Mouse (Mus musculus) stomach, embryonic 14.5 days (tissue): ENCODE measurements at regions not wholly inside any gene's neighbourhood (a gene's known extent, or its start where the extent isn't known, plus 50 kb on each side); places are given as distances from the start of the nearest gene placed in this dataset.
A peak's percentile ranks its signal among the peaks of the same experiment; 100 is the strongest.

Experiments used
- ATAC-seq: fragments of 200-750 bp; cut with Nextera tagmentation; 2 replicates; pipeline ENCODE4 v1.8.0; 2017; ENCODE audit warnings: low read depth, moderate TSS enrichment; ENCODE audit not compliant: insufficient number of reproducible peaks, insufficient read depth, low FRiP score
- H3K27ac ChIP-seq: fragments of 300-500 bp; sonication (generic); 2 replicates; pipeline ENCODE4 v1.5.1; 2014; ENCODE audit warnings: mild to moderate bottlenecking, low read length, moderate library complexity, mixed read lengths
- H3K27me3 ChIP-seq: fragments of 300-500 bp; sonication (generic); 2 replicates; pipeline ENCODE4 v1.6.1; 2014; ENCODE audit warnings: low read length, control low read depth, mixed read lengths; ENCODE audit not compliant: control insufficient read depth, insufficient read depth
- H3K36me3 ChIP-seq: fragments of 300-500 bp; sonication (generic); 2 replicates; pipeline ENCODE4 v1.6.1; 2014; ENCODE audit warnings: mild to moderate bottlenecking, control low read depth, low read length, moderate library complexity, mixed read lengths; ENCODE audit not compliant: control insufficient read depth, insufficient read depth
- H3K4me1 ChIP-seq: fragments of 300-500 bp; sonication (generic); 2 replicates; pipeline ENCODE4 v1.6.1; 2014; ENCODE audit warnings: low read length, control low read depth, mixed read lengths; ENCODE audit not compliant: control insufficient read depth, insufficient read depth
- H3K4me2 ChIP-seq: fragments of 300-500 bp; sonication (generic); replicated peaks from 2 replicates; pipeline ENCODE4 v1.6.1; 2014; ENCODE audit warnings: low read depth, low read length, control low read depth
- H3K4me3 ChIP-seq: fragments of 300-500 bp; sonication (generic); 2 replicates; pipeline ENCODE4 v1.5.1; 2014; ENCODE audit warnings: low read depth, low read length, control low read depth
- H3K9ac ChIP-seq: fragments of 300-500 bp; sonication (generic); replicated peaks from 2 replicates; pipeline ENCODE4 v1.6.1; 2014; ENCODE audit warnings: low read depth, mild to moderate bottlenecking, control low read depth, low read length, moderate library complexity, mixed read lengths
- H3K9me3 ChIP-seq: fragments of 300-500 bp; sonication (generic); 2 replicates; pipeline ENCODE4 v1.6.1; 2016; ENCODE audit warnings: low read depth, low read length, control low read depth; ENCODE audit not compliant: control insufficient read depth
- WGBS: fragments of 180-500 bp; shearing (Covaris S2); extraction: QIAGEN DNeasy Blood & Tissue Kit; methylation state at CpG from one replicate; pipeline ENCODE4 v1.1.7; 2014; 5-methylcytosine and 5-hydroxymethylcytosine counted together

- ATAC-seq, result no peak
- H3K9ac ChIP-seq, result no peak overlapping the region
- H3K4me3 ChIP-seq, result no peak overlapping the region
- no peaks in the 10 kb centered on the region for H3K36me3 ChIP-seq
- H3K4me2 ChIP-seq, result no peak overlapping the region
- WGBS, result 90% methylated on average over 5 of the region's 5 CpGs
- H3K27ac ChIP-seq, result no peak overlapping the region
- no peaks in the 10 kb centered on the region for H3K27me3 ChIP-seq
- H3K9me3 ChIP-seq, result no peaks in the 10 kb centered on the region
- peaks cover 21% of the 10 kb centered on the region for H3K4me1 ChIP-seq
These were observed 67.9 kb upstream of the Pmepa1 start for GRCm38 (mm10) chr2:173344221-173344620.

- Histone ChIP-seq H3K4me1 (peaks cover 16% of the 10 kb centered on the region), H3K9me3 (no peaks in the 10 kb centered on the region), H3K27me3 (no peaks in the 10 kb centered on the region), H3K4me3 (no peak overlapping the region), H3K9ac (no peak overlapping the region), H3K4me2 (no peak overlapping the region), H3K36me3 (no peaks in the 10 kb centered on the region), H3K27ac (no peak overlapping the region)
- WGBS, result 67% methylated on average over 11 of the region's 11 CpGs
- no peak for ATAC-seq
These were observed 71.0 kb upstream of the Pmepa1 start for GRCm38 (mm10) chr2:173347341-173347740.

DNA sequence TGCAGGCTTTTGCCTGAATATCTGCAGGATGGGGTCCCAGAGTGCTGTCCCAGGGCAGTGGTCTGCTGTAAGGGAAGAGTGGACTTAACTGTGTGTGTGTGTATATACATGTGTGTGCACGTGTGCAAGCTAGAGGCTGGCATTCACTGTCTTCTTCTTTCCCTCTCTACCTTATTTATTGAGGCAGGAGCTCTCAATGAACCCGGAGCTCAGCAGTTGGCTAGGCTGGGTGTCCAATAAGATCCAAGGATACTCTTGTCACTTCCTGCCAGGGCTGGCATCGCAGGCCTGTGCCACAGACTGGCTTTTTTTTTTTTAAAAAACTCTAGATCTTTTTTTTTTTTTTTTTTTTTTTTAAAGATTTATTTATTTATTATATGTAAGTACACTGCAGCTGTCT is 72.4 kb upstream of the Pmepa1 start:
- 75% methylated on average over 3 of the region's 3 CpGs for WGBS
- Histone ChIP-seq H3K27me3 (no peaks in the 10 kb centered on the region), H3K4me1 (peaks cover 22% of the 10 kb centered on the region), H3K4me3 (no peak overlapping the region), H3K9ac (no peak overlapping the region), H3K9me3 (no peaks in the 10 kb centered on the region), H3K36me3 (no peaks in the 10 kb centered on the region), H3K27ac (no peak overlapping the region), H3K4me2 (no peak overlapping the region)
- ATAC-seq, result no peak

DNA sequence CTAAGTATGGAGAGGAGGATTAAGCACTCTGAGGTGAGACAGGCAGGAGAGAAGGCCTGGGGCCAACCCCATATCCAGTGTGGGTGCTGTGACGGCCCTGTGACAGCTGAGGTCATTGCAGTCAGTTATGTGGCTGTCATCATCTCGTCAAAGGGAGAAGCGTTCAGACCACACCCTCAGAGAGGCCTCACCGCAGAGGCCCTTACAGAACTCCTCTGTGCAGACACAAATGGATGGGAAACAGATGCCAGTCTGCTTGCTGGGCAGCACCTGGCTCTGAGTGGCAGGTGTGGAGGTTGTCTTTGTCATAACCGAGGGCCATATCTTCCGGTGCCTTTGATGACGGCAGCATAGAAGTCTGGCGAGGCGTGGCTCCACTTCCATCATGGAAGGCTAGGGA is 73.2 kb upstream of the Pmepa1 start:
- Histone ChIP-seq H3K4me2 (no peak overlapping the region), H3K9me3 (no peaks in the 10 kb centered on the region), H3K27ac (no peak overlapping the region), H3K9ac (no peak overlapping the region), H3K4me3 (no peak overlapping the region), H3K36me3 (no peaks in the 10 kb centered on the region), H3K4me1 (peaks cover 24% of the 10 kb centered on the region), H3K27me3 (no peaks in the 10 kb centered on the region)
- WGBS, result 79% methylated on average over 9 of the region's 9 CpGs
- ATAC-seq, result no peak

DNA sequence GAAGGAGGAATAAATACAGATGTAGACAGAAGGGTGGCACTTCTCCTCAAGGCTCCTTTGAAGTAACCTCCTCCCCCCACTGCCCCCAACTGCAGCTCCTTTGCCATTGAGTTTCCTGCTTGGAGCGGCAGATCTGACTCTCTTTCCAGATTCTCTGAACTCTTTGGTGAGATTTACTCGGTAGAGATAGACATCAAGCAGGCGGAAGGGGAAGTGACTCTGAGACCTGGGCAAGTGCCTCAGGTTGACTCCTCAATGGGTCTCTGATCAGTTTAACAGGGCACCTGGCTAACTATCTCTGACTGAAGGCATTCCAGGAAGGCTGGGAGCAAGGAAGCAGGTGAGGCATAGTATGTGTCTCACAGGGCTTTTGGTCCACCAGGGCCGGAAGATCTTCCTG is 73.6 kb upstream of the Pmepa1 start:
- WGBS, result 91% methylated on average over 4 of the region's 4 CpGs
- H3K4me3 ChIP-seq, result no peak overlapping the region
- H3K36me3 ChIP-seq, result no peaks in the 10 kb centered on the region
- no peaks in the 10 kb centered on the region for H3K9me3 ChIP-seq
- H3K27me3 ChIP-seq, result no peaks in the 10 kb centered on the region
- ATAC-seq, result no peak
- no peak overlapping the region for H3K9ac ChIP-seq
- peaks cover 24% of the 10 kb centered on the region for H3K4me1 ChIP-seq
- no peak overlapping the region for H3K27ac ChIP-seq
- H3K4me2 ChIP-seq, result no peak overlapping the region

DNA sequence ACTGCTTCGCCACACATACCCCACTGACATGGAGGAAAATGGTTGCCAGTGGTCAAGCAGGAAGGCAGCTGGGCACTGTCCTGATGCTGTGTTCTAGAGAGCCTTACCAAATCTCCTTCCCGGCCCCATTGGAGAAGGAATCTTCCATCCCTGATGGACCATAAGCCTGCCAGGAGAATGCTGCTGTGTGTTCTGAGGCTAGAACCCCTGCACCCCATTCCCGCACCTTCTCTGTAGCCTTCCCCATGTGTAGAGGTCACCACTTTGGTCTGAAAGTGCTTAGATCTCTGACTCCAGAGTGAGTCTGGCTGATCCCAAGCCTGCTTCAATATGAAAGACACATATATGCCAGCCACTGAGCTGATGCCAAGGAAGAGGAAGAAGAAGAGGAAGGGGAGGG is 74.1 kb upstream of the Pmepa1 start:
- Histone ChIP-seq H3K9me3 (no peaks in the 10 kb centered on the region), H3K9ac (no peak overlapping the region), H3K4me3 (no peak overlapping the region), H3K36me3 (no peaks in the 10 kb centered on the region), H3K4me1 (peaks cover 24% of the 10 kb centered on the region), H3K4me2 (no peak overlapping the region), H3K27ac (peak overlapping the region; percentile 15; the same call in 1 of the 2 replicates), H3K27me3 (no peaks in the 10 kb centered on the region)
- no peak for ATAC-seq
- WGBS, result 89% methylated on average over 3 of the region's 3 CpGs

DNA sequence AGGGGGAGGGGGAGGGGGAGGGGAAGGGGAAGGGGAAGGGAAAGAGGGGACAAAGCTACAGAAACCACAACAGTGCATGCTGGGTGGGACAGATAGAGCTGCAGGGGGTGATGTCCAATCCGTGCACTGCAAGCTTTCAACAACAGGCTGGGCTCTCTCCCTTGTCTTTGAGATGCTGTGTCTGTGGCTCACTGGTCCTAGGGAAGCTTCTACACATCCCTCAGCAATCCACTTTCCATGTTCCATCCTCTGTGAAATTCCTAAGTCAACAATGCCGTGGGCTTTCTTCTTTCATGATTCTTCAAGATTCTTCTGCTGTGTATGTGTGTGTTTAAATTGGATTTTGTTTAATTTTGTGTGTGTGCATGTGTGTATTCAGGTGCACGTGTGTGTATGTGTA is 74.5 kb upstream of the Pmepa1 start:
- Histone ChIP-seq H3K27me3 (no peaks in the 10 kb centered on the region), H3K36me3 (no peaks in the 10 kb centered on the region), H3K27ac (no peak overlapping the region), H3K4me2 (no peak overlapping the region), H3K4me1 (peaks cover 24% of the 10 kb centered on the region), H3K9me3 (no peaks in the 10 kb centered on the region), H3K4me3 (no peak overlapping the region), H3K9ac (no peak overlapping the region)
- 58% methylated on average over 3 of the region's 3 CpGs for WGBS
- no peak for ATAC-seq

DNA sequence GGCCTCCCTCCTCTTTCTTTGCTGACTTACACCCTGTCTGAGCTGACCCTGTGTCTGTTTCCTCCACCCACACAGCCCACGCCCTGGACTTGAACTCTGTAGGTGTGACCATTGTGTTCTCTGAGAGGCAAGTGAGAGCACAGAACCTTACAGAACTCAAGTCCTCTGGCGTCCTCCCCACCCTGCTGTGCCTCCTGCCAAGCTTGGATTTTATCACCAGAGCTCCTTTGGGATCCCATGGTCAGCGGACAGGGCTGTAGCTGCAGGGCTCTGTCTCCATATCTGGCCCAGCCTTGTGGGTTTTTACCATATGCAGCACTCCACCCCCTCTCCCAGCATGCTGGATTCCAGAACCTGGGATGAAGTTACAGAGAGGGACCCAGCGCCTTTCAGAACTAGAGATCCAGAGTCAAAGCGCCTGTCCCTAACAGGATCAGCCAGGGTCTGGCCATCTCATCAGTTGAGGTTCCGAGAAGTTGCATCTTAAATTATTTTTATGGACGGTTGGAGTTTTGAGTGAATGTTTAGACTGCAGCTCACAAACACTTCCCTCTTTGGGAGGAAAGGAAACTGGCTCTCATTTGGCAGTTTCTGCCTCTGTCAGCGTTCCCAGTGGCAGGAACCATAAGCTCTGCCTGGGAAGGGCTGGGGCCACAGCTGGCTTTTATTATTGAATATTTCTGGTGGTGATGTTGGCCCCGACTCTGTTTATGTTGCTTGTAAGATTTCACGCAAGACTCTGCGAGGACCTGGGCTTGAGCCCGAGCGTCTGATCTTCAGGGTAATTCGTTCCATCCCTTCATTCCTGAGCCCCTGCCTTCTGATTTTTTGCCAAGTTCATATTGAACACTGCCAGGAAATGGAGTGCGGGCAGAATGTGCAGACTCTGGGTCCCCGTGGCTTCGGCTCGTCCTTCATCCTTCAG is 75.8 kb upstream of the Pmepa1 start:
- Histone ChIP-seq H3K27ac (peak overlapping the region; percentile 94), H3K4me1 (peaks cover 24% of the 10 kb centered on the region), H3K36me3 (no peaks in the 10 kb centered on the region), H3K4me3 (no peak overlapping the region), H3K4me2 (no peak overlapping the region; the same call in 1 of the 2 replicates), H3K9me3 (no peaks in the 10 kb centered on the region), H3K27me3 (no peaks in the 10 kb centered on the region), H3K9ac (no peak overlapping the region; the same call in 1 of the 2 replicates)
- 25% methylated on average over 18 of the region's 18 CpGs for WGBS
- ATAC-seq, result peak; percentile 66; the same call in 1 of the 2 replicates

- no peak for ATAC-seq
- H3K4me2 ChIP-seq, result no peak overlapping the region
- WGBS, result 9% methylated on average over 3 of the region's 3 CpGs
- H3K27ac ChIP-seq, result peak overlapping the region; percentile 94
- peaks cover 24% of the 10 kb centered on the region for H3K4me1 ChIP-seq
- no peak overlapping the region for H3K9ac ChIP-seq
- no peaks in the 10 kb centered on the region for H3K27me3 ChIP-seq
- no peaks in the 10 kb centered on the region for H3K36me3 ChIP-seq
- H3K9me3 ChIP-seq, result no peaks in the 10 kb centered on the region
- no peak overlapping the region for H3K4me3 ChIP-seq
These were observed 76.4 kb upstream of the Pmepa1 start for GRCm38 (mm10) chr2:173352756-173353139.
